Mouse (Mus musculus) limb, embryonic 15.5 days (tissue): ENCODE results near the gene Dkk2. TPM values are rescaled to one million over a fixed set of nuclear protein-coding genes. Genes with fewer than 3 reads are reported as not detected.

Experiments used
- ATAC-seq: fragments of 200-750 bp; cut with Nextera tagmentation; 2 replicates; pipeline ENCODE4 v1.8.0; 2017; ENCODE audit warnings: low read depth, moderate TSS enrichment; ENCODE audit not compliant: insufficient number of reproducible peaks, low FRiP score, low TSS enrichment
- H3K27ac ChIP-seq: fragments of 300-500 bp; sonication (generic); 2 replicates; pipeline ENCODE4 v1.5.1; 2015; ENCODE audit warnings: moderate library complexity, mild to moderate bottlenecking, inconsistent platforms
- H3K27me3 ChIP-seq: fragments of 300-500 bp; sonication (generic); 2 replicates; pipeline ENCODE4 v1.6.1; 2015; ENCODE audit warnings: inconsistent platforms
- H3K36me3 ChIP-seq: fragments of 300-500 bp; sonication (generic); 2 replicates; pipeline ENCODE4 v1.6.1; 2015; ENCODE audit warnings: inconsistent platforms
- H3K4me1 ChIP-seq: fragments of 300-500 bp; sonication (generic); 2 replicates; pipeline ENCODE4 v1.6.1; 2015; ENCODE audit warnings: inconsistent platforms
- H3K4me2 ChIP-seq: fragments of 300-500 bp; sonication (generic); 2 replicates; pipeline ENCODE4 v1.6.1; 2015; ENCODE audit warnings: mild to moderate bottlenecking, inconsistent platforms
- H3K4me3 ChIP-seq: fragments of 300-500 bp; sonication (generic); 2 replicates; pipeline ENCODE4 v1.5.1; 2015; ENCODE audit warnings: mild to moderate bottlenecking, inconsistent platforms
- H3K9ac ChIP-seq: fragments of 300-500 bp; sonication (generic); 2 replicates; pipeline ENCODE4 v1.6.1; 2015; ENCODE audit warnings: inconsistent platforms
- H3K9me3 ChIP-seq: fragments of 300-500 bp; sonication (generic); 2 replicates; pipeline ENCODE4 v1.6.1; 2016; ENCODE audit warnings: inconsistent platforms
- whole genome bisulfite sequencing: fragments of 180-500 bp; shearing (Covaris S2); methylation state at CpG from one replicate; pipeline ENCODE4 v1.1.7; 2015; 5-methylcytosine and 5-hydroxymethylcytosine counted together
- polyA plus RNA-seq: library from polyadenylated mRNA; unstranded; fragments of >200 nt; fragmentation: Nextera tagmentation; extraction: Ambion mirVana; gene quantifications from 2 replicates; pipeline ENCODE4 v1.2.1, GENCODE M21; 2015

Gene Dkk2
- polyA plus RNA-seq, 1 experiment from 2014 or later, result 88.5 TPM

DNA sequence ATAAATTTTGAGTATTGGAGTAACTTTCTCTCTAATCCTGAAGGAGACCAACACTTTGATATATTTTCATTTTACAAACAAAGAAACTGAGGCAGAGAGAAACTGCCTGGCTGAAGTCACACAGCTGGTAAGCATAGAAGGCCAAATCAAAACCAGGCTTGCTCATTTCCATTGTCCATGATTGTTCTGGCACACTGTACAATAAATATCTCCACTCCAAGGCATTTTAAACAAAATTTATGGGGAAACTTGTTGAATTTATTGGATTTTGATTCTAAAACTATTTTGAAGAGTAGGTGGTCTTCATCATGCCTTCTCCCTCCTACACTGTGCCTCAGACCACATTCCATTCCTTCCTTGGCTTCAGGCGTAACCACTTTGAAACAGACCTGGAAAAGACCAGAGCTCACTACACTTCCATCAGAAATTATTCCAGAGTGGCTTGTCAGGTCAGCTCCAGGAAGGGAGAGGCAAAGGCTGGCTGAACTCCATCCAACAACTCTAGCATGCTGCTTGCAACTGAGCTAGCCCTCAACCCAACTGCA lies 44.7 kb downstream of the Dkk2 start:
- WGBS, result 37% methylated on average over 1 of the region's 1 CpGs

DNA sequence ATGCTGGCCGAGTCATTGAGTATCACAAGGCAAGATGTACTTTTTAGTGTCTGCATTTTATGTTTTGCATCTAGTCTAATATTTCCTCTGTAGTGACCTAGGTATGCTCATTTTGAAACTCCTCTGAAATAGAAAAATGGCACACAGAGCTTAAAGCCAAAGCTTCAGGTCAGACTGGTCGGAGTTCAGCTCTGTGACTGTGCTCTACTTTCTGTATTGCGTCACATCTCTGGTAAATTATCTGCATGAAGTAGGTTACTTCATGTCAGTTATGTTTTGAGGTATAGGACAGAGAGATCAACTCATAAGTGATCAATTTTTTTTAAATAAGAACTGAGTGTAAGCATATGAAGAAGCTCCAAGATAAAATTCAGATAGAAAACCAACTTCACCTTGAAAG lies 45.7 kb downstream of the Dkk2 start:
- Histone ChIP-seq H3K4me2 (no peak overlapping the region), H3K27me3 (no peaks in the 10 kb centered on the region), H3K27ac (no peak overlapping the region), H3K4me3 (no peak overlapping the region), H3K4me1 (peaks cover 8% of the 10 kb centered on the region; the same call in 1 of the 2 replicates), H3K9ac (no peak overlapping the region), H3K9me3 (no peaks in the 10 kb centered on the region), H3K36me3 (no peaks in the 10 kb centered on the region)
- ATAC-seq, result no peak
- 77% methylated on average over 3 of the region's 3 CpGs for whole genome bisulfite sequencing

More for the DNA sequence above, 44.7 kb downstream of the Dkk2 start:
- no peaks in the 10 kb centered on the region for H3K36me3 ChIP-seq
- peak overlapping the region; percentile 0; the same call in 1 of the 2 replicates for H3K27ac ChIP-seq
- no peak overlapping the region for H3K4me3 ChIP-seq
- no peak overlapping the region for H3K9ac ChIP-seq
- no peaks in the 10 kb centered on the region for H3K27me3 ChIP-seq
- H3K4me2 ChIP-seq, result no peak overlapping the region
- no peaks in the 10 kb centered on the region for H3K9me3 ChIP-seq
- H3K4me1 ChIP-seq, result peaks cover 8% of the 10 kb centered on the region; the same call in 1 of the 2 replicates
- no peak; the same call in 1 of the 2 replicates for ATAC-seq

DNA sequence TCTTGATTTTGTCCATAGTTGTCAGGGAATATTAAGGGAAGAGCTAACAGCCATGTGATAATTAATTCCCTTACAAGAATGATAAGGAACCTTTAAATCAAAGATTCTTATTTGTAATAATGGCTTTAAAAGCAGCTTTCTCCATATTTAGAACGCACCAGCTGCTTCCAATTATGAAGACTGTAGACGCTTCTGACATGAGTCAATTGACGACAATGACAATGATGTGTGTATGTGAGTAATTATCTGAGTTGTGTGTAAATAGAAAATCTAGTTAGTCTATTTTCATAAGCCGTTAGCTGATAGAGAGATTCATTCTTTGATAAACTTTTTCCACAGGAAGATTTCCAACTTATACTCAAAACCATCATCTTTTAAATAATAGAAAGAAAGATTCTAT lies 46.8 kb downstream of the Dkk2 start:
- WGBS, result 72% methylated on average over 4 of the region's 4 CpGs
- H3K4me2 ChIP-seq, result no peak overlapping the region
- no peak overlapping the region for H3K4me3 ChIP-seq
- no peaks in the 10 kb centered on the region for H3K36me3 ChIP-seq
- H3K9me3 ChIP-seq, result no peaks in the 10 kb centered on the region
- no peak overlapping the region for H3K27ac ChIP-seq
- H3K4me1 ChIP-seq, result peaks cover 8% of the 10 kb centered on the region; the same call in 1 of the 2 replicates
- no peak for ATAC-seq
- no peaks in the 10 kb centered on the region for H3K27me3 ChIP-seq
- H3K9ac ChIP-seq, result no peak overlapping the region

- 79% methylated on average over 1 of the region's 1 CpGs for WGBS
- ATAC-seq, result no peak
- Histone ChIP-seq H3K27me3 (no peaks in the 10 kb centered on the region), H3K27ac (no peak overlapping the region), H3K9ac (no peak overlapping the region), H3K36me3 (no peaks in the 10 kb centered on the region), H3K9me3 (no peaks in the 10 kb centered on the region), H3K4me3 (no peak overlapping the region), H3K4me2 (no peak overlapping the region), H3K4me1 (peaks cover 12% of the 10 kb centered on the region; the same call in 1 of the 2 replicates)
Measured at GRCm38 (mm10) chr3:132134502-132134901, 49.4 kb downstream of the Dkk2 start.

DNA sequence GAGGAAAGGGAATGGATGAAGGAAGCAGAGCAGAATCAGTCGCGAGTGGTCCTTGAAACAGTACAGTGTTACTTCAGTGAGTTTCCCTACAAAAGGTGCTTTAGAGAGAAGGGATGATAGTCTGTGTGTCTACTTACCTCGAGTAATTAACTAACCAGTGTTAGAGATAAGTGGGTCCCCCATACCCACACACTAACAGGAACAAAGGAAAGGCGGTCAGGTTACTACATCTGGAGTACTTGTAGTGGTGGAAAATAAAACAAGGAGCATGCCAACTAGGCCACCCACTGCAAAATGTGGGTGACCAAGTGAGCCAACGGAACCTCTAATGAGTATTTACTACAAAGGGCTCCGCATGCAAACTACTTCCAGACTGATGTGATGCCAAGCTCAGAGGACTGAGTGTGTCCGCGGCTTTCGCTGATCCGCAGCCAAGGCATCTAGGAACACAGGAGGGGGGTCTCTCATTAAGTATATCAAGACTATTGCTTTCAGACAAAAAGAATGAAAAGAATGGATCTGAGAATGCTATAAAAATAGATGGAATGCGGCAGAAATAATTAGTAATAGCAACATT lies 52.8 kb downstream of the Dkk2 start:
- Histone ChIP-seq H3K9me3 (no peaks in the 10 kb centered on the region), H3K4me1 (peaks cover 7% of the 10 kb centered on the region; the same call in 1 of the 2 replicates), H3K4me2 (no peak overlapping the region), H3K27ac (peak overlapping the region; percentile 59; the same call in 1 of the 2 replicates), H3K9ac (no peak overlapping the region), H3K27me3 (no peaks in the 10 kb centered on the region), H3K4me3 (no peak overlapping the region), H3K36me3 (no peaks in the 10 kb centered on the region)
- WGBS, result 56% methylated on average over 11 of the region's 11 CpGs
- 0 out of 2 replicates have a peak, but pooled peaks have one; percentile 63 for ATAC-seq

DNA sequence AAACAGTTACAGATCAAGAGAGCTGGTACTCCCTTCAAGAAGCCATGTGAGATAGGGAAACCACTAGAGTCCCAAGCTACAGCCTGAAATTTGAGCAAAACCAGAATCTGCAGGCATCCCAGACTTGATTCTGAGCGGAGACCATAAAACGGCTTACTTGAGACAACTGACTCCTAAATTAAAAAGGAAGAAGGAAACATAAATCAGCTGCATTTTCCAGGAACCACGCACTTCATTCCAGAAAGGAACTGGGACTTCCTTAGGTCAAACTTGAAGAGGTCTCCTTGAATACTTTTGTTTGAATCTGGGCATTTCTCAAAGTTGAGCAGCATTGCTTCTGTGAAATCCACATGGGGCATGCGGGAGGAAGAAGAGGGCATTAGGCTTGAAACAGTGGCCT lies 55.9 kb downstream of the Dkk2 start:
- Histone ChIP-seq H3K36me3 (no peaks in the 10 kb centered on the region), H3K9me3 (no peaks in the 10 kb centered on the region), H3K4me1 (peaks cover 7% of the 10 kb centered on the region; the same call in 1 of the 2 replicates), H3K27me3 (no peaks in the 10 kb centered on the region), H3K9ac (no peak overlapping the region), H3K4me3 (no peak overlapping the region), H3K4me2 (no peak overlapping the region), H3K27ac (no peak overlapping the region)
- no peak for ATAC-seq
- 51% methylated on average over 4 of the region's 4 CpGs for WGBS

DNA sequence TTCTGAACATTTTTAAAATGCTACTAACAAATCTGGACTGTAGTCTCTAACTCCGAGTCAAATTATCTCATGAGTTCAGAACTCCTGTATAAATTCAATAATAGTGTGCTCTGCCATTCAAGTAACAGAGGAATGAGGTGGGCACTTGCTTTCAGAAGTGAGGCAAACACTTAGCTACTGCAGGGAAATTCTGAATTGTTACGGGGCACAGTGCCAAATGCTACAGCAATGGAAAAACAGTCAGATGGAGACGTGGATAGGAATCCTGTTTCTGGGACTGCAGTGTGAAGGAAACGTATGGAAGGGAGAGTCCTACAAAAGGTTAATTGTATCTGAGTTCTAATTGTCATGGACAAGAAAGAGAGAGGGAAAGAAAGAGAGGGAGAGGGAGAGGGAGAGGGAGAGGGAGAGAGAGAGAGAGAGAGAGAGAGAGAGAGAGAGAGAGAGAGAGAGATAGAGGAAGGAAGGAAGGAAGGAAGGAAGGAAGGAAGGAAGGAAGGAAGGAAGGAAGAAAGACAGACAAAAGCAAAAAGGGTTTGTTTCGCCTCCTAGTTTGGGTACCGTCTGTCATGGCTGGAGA lies 64.4 kb downstream of the Dkk2 start:
- Histone ChIP-seq H3K36me3 (no peaks in the 10 kb centered on the region), H3K4me3 (no peak overlapping the region), H3K4me2 (no peak overlapping the region), H3K9ac (no peak overlapping the region), H3K4me1 (no peaks in the 10 kb centered on the region), H3K27me3 (no peaks in the 10 kb centered on the region), H3K9me3 (no peaks in the 10 kb centered on the region), H3K27ac (no peak overlapping the region)
- ATAC-seq, result no peak
- 44% methylated on average over 6 of the region's 6 CpGs for WGBS

- Histone ChIP-seq H3K9ac (no peak overlapping the region), H3K36me3 (no peaks in the 10 kb centered on the region), H3K9me3 (no peaks in the 10 kb centered on the region), H3K4me2 (no peak overlapping the region), H3K4me1 (no peaks in the 10 kb centered on the region; the same call in 1 of the 2 replicates), H3K27ac (no peak overlapping the region), H3K27me3 (no peaks in the 10 kb centered on the region), H3K4me3 (no peak overlapping the region)
- no peak for ATAC-seq
- WGBS, result 70% methylated on average over 2 of the region's 2 CpGs
Measured at GRCm38 (mm10) chr3:132158817-132159216, 73.7 kb downstream of the Dkk2 start.

- H3K4me3 ChIP-seq, result no peak overlapping the region
- no peak overlapping the region for H3K27ac ChIP-seq
- no peak overlapping the region for H3K9ac ChIP-seq
- ATAC-seq, result no peak
- H3K27me3 ChIP-seq, result no peaks in the 10 kb centered on the region
- no peaks in the 10 kb centered on the region for H3K4me1 ChIP-seq
- no peak overlapping the region for H3K4me2 ChIP-seq
- no peaks in the 10 kb centered on the region for H3K9me3 ChIP-seq
- WGBS, result 70% methylated on average over 3 of the region's 3 CpGs
- no peaks in the 10 kb centered on the region for H3K36me3 ChIP-seq
Measured at GRCm38 (mm10) chr3:132168911-132169310, 83.8 kb downstream of the Dkk2 start.

GRCm38 (mm10) chr3:132186888-132187552 lies 101.9 kb downstream of the Dkk2 start:
- Histone ChIP-seq H3K27me3 (no peaks in the 10 kb centered on the region), H3K36me3 (no peaks in the 10 kb centered on the region), H3K27ac (no peak overlapping the region), H3K4me2 (no peak overlapping the region), H3K9ac (no peak overlapping the region), H3K4me3 (no peak overlapping the region), H3K9me3 (no peaks in the 10 kb centered on the region), H3K4me1 (no peaks in the 10 kb centered on the region)
- no peak for ATAC-seq
- 55% methylated on average over 12 of the region's 12 CpGs for WGBS

GRCm38 (mm10) chr3:132201950-132202349 lies 116.9 kb downstream of the Dkk2 start:
- Histone ChIP-seq H3K9ac (no peak overlapping the region), H3K27me3 (no peaks in the 10 kb centered on the region), H3K27ac (no peak overlapping the region), H3K4me3 (no peak overlapping the region), H3K4me1 (0 out of 2 replicates have a peak, but pooled peaks cover 3% of the 10 kb centered on the region), H3K36me3 (no peaks in the 10 kb centered on the region), H3K4me2 (no peak overlapping the region), H3K9me3 (no peaks in the 10 kb centered on the region)
- WGBS, result 35% methylated on average over 4 of the region's 4 CpGs
- no peak for ATAC-seq

DNA sequence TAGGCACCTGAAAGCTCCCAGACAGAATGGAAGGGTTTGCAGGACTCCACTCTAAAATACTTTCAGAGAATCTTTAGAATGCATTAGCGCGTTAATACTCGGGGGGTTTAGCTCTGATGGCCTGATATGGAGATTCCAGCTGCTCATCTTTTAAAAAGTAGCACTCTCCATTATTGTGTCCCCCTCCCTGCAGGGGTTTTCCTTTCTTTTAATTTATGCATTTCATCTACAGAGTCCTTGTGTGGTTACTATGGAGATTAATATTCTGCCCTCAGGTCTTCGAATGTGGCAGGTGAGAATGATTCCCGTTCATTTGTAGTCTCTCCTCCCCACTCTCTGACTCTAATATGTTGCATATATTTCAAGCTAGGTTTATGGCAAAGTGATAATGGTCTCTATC lies 117.6 kb downstream of the Dkk2 start:
- 78% methylated on average over 5 of the region's 5 CpGs for whole genome bisulfite sequencing
- Histone ChIP-seq H3K9me3 (no peaks in the 10 kb centered on the region), H3K4me2 (no peak overlapping the region), H3K36me3 (no peaks in the 10 kb centered on the region), H3K4me1 (0 out of 2 replicates have a peak, but pooled peaks cover 3% of the 10 kb centered on the region), H3K9ac (no peak overlapping the region), H3K27ac (no peak overlapping the region), H3K4me3 (no peak overlapping the region), H3K27me3 (no peaks in the 10 kb centered on the region)
- no peak for ATAC-seq
